Mouse (Mus musculus): ENCODE data around the gene Pigv.

- TF ChIP-seq MAX (IDR thresholded peaks at IDR 0.05), result no peak
- no peak for TF ChIP-seq CTCF (IDR thresholded peaks at IDR 0.05; ENCODE audit: control insufficient read depth, insufficient read depth, insufficient read length)
- no peak for TF ChIP-seq FOSL1 (IDR thresholded peaks at IDR 0.05; ENCODE audit: insufficient read depth, low read length, poor library complexity, severe bottlenecking)
Observed at GRCm38 (mm10) chr4:133617936-133618335, 54.5 kb downstream of the Pigv start.

All from C2C12 (cell line).